Mouse (Mus musculus) inflammation-experienced regulatory T-cells, adult 6 months (primary cell): Measurements from ENCODE around the gene Adgrl3. TPM values are rescaled to one million over a fixed set of nuclear protein-coding genes. Genes with fewer than 3 reads are reported as not detected.

ENCODE experiments used
- ATAC-seq: one replicate; pipeline ENCODE4 v1.8.0; 2017
- polyA plus RNA-seq, 3 experiments: library from polyadenylated mRNA; unstranded; fragments of 100-300 nt; shearing (Covaris generic); gene quantifications; one replicate each; pipeline ENCODE4 v1.2.1; 2017

Adgrl3 gene
- under 1 TPM in 1 of 3 experiments, not detected in 2; 0.96 TPM for polyA plus RNA-seq

- ATAC-seq: no peak
Measured at GRCm38 (mm10) chr5:81019590-81020254, at the start of gene Adgrl3. TSS of gene Adgrl3 (plus strand) at chr5:81020138.

DNA sequence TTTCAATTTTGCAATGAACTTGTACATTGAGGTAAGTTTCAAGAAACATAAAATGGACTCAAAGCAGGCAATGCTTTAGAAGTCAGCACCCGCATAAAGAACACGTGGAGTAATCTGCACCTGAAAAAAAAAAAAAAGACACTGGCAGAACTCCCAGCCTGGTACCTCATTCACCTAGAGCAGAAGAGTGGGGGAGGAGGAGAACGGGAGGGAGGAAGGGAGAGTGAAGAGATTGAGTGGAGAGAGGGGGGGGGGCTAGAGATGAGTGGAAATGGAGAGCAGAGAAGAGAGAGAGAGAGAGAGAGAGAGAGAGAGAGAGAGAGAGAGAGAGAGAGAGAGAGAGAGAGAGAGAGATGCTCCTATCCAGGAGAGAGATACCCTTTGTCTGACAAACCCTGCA lies 772 bp upstream of the Adgrl3 start:
- ATAC-seq: no peak

DNA sequence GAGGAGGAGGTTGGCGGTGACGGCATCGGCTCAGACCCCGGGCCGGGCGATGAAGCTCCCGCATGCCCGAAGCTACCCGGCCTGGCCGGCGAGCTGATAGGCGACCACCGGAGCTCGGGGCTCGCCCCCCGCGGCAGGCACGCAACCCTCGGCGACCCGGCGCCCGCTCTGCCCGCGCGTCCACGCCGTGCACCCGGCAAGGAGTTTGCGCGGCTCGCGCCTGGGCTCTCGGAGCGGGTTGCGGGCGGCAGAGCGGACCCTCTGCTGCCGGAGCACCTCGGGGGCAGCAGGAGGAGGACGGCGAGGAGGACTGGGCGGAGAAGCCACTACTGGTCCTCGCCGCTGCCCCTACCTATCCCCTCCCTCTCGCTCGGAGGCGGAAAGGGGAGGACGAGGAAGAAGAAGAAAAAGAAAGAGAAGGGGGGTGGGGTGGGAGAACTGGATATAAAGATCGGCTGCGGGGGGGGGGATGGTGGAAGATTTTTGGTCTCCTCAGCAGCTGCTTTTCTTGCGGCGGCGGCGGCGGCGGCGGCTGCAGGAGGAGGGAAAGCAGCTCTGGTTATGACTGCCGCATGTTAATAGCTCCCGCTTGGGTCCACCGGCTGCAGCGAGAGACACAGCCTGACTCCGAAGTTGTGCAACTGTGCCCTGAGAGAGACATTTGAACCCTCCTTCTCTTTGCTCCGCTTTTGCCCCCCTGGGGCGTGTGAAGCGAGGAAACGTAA lies 505 bp downstream of the Adgrl3 start:
- no peak for ATAC-seq

DNA sequence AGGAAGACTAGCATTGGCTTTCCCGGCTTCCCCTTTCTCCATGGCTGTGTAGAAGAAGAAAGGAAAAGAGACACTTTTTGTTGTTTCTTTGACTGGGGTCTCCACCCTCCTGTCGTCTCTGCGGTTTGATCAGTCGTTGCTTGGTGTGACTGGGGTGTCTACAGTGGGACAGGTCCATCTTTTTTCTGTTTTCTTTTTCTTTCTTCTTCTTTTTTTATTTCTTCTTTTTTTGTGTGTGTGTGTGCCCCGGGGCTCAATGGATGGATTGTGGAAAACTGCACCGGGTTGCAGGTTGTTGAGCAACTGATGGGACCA lies 1.0 kb downstream of the Adgrl3 start:
- no peak for ATAC-seq

DNA sequence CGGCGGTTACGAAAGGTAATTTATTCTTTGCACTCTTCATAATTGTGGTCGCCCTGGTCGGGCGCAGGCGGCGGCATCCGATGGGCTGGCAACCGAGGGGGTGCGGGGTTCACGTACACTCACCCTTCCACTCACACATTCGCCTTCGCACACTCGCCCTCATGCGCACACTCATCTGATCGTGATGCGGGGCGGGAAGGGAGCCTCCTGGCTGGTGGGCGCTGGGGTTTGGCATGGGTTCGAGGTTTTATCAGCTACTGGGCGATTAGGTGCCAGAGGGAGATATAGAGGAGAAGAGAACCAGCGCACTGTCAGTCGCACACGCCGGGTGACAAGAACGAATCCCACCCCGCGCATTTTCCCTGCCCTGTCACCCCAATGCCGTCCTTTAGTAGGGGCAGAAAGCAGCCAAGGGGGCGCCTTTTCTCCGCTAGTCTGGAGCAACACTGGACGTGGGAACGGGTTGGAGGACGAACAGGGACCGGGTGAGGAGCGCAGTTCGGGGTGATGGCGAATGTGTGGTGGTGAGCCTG lies 1.5 kb downstream of the Adgrl3 start:
- no peak for ATAC-seq

- ATAC-seq: no peak
Measured at GRCm38 (mm10) chr5:81021864-81022305, 1.9 kb downstream of the Adgrl3 start.

DNA sequence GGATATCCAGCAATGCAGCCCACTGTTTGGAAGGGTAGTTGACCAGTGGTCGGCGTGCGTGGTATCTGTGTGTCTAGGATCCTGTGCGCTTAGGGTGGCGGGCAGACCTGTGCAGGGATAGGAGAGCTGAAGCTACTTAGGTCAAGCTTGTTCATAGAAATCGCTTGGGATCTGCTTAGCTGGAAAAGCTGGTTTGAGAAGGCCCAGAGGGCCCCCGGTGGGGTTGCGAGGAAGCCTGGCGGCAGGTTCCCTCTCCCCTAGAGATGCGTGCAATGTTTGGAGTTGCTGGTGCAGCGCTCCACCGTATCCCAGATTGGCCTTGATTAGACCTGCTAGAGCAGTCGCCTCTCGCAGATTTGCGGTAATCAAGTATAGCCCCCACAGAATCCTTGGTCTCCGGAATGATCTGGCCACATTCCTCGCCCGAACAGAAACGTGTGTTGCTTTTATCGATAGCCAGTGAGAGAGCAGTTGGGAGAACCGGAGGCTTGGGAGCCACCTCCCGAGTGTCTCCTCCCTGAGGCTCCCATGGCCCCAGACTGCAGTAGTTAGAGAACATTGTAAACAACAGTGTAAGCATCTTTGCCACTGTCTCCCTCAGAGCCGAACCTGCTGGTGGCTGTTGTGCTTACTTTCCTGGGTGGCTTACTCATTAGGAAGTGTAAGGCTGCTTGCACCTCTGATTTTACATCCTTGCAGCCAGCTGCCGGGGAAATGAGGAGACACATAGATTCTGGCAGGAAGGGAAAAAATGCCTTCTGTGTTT lies 2.6 kb downstream of the Adgrl3 start:
- no peak for ATAC-seq

DNA sequence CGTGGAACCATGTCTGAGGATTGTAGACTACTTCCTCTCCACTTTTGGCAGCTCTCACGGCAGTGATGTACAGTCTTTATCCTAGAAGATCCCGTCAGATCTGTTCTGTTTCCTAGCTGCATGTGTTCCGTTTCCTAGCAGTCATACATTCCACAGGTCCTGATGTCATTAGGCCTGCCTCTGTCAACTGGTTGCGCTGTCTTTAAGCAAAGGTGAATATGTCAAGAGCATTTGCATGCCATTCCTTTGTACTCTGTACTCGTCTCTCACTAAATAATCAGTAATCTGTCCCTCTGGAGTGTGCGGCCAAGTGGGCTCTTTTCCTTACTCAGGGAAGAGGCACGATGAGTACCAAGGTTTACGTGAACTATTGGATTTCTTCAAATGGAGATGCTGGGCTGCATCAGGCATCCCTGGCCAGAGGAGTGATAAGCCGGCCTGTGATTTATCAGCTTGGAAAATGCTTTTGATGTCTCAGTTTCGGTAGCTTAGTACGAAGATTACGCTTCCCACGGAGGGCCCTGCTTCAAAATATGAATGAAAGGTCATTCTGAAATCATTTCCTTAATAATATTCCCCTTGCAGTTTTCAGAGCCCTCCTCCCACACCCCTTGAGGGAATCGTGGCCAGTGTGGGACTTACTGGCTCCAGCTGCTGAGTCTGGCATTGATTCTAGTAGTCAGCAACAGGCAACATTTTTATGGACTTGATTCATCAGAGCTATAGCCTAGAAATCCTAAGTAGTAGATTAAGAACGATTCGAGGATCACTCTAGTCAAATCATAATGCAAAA lies 4.2 kb downstream of the Adgrl3 start:
- ATAC-seq: no peak

- ATAC-seq: no peak
Measured at GRCm38 (mm10) chr5:81028875-81029274, 8.9 kb downstream of the Adgrl3 start.

DNA sequence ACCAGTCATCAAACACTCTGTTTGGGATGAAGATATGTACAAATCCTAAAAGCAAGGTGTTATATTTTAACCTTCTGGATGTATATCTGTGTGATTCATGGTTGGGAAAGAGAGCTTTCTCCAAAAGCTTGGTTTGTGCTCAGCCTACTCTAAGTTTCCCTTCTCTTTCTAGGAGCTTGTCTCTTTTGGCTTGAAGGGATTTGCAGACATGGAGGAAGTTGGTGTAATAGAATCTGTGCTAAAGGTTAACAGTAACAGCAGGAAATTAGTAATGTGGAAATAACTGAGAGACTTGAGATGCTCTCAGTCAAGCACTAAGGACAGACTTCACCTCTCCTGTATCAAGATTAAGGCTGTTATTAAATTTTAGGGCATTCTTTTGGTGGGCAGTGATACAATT lies 17.2 kb downstream of the Adgrl3 start:
- no peak for ATAC-seq

DNA sequence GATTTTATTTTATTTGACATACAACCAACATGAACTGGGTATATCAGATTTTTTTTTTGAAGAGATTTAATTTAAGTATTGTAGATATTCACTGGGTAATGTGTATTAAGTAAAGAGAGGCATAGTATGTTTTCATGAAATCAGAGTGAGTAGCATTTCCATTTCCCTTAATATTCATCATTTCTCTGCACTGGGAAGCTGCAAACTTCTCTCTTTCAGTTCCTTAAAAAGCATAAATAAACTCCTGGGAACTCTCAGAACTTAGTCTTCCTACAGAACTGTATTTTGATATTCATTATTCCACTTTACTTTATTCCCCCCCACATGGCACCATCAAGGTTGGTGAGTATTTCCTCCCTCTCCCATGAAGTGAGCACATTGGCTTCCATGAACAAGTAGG lies 23.9 kb downstream of the Adgrl3 start:
- ATAC-seq: no peak

DNA sequence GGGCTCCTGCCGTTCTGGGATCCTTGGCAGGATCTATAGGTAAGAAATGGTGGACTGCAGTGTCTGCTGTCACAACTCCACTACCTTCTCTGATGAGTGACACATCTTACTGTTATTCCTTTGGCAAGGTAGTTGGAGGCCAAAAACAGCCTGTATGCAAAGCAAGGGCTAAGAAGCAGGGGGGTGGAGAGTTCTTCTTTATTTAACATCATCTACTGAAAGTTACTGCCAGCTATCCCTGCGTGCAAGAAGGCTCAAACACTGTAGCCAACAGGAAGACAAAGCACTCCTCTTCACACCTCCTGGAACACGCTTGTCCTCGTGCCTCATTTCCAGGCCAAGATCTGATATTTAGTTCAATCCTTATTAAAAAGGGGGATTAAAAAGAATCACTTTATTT lies 26.2 kb downstream of the Adgrl3 start:
- ATAC-seq: no peak

- ATAC-seq: no peak
Measured at GRCm38 (mm10) chr5:81054628-81055027, 34.7 kb downstream of the Adgrl3 start.

DNA sequence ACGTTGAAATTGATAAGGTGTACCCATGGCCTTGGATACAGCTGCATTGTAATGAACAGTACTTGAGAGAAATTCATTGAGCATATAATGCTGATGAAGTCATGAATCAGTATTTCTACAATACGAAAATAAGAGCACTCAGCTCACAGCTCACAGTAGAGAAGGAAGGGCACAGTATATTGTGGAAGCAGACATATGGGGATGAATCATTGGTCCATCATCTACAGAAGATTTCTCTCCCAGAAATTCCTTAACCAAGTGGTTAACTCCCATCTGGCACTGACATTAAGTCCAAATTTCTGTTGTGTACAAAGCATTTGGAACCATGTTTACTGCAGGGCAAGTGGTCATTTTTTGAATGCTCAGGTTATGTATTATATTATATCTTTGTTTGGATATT lies 35.3 kb downstream of the Adgrl3 start:
- ATAC-seq: no peak

DNA sequence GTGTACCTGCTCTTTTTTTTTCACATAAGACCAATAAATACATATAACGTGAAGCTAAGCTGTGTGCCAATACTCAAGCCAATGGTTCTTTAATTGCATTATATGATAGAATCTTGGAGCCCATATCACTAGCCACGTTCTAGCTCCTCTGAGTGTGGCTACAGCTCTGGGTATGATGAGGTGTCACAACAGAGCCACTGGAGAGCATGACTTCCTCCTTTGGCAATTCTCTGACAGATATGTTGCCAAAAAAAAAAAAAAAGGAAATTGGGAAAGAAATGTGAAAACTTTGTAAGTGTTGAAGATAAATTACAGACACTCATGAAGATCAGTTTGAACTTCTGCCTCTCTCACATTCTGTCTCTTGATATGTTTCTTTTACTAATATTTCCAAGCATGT lies 38.2 kb downstream of the Adgrl3 start:
- ATAC-seq: no peak

DNA sequence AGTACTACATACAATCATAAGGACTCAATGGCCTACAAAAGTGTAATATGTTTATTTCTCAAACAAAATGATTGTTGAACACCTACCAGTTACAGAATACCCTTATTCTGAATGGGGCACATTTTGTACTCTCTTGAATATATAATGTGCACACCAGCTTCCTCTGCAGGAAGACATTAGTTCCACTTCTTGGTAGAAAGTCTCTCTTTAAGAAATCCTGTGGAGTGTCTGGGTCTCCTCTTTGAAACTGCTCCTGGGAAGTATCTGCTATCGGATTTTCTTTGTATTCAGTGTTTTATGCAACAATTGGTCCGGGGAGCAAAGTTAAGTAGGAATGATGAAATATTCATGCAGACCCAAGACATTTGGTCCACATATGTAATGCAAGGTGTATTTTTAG lies 41.0 kb downstream of the Adgrl3 start:
- no peak for ATAC-seq

DNA sequence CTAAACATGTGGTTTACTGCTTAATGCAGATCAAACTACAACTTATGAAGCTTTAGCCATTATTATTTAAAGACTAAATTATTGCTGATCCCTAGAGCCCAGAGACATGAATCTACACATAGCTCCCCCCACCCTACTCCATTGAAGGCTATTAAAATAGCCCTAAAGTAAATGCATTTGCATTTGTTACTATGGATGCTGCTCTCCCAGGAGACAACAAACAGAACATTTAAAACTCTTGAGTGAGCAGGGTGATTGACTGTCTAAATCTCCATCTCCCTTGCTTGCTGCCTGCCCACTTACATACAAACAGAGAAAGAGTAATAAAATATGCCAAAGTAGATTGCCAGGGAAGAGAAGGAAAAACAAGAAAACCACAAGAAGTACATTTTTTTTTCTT lies 41.4 kb downstream of the Adgrl3 start:
- no peak for ATAC-seq

DNA sequence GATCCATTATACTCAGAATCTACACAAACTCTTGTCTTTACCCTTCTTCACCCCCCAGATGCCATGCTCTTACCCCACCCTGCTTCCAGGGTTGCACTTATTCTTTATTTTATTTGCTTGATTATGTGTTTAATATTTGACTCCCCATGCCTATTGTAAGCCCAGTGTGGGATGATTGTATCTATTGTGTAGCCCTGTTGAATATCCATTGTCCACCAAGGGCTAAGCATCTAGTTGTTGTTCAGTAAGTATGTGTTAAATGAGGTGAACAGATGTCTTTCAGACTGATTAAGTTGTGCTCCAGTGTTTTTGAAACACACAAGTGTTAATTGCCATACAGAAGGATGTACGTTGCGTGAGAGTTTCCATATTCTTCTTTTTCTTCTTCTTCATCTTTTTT lies 44.1 kb downstream of the Adgrl3 start:
- no peak for ATAC-seq

DNA sequence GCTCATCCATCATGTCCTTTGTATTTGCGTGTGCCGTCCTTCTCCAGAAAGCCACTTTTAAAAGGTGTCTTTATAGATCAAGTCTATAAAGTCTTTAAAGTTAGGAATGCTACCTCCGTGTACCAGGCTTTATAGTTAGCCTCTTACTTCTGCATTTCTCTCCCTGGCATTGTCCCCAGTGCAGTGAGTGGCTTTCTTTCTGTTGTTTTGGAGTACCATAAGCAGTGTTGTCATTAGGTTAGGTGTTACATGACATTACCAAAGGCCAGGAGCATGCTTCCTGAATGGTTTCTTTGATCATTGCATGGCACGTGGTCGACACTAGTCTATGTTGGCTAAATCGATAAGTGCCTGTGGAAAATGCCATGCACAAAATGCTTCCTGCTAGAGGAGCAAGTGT lies 48.2 kb downstream of the Adgrl3 start:
- ATAC-seq: no peak

- no peak for ATAC-seq
Measured at GRCm38 (mm10) chr5:81068839-81069238, 48.9 kb downstream of the Adgrl3 start.

DNA sequence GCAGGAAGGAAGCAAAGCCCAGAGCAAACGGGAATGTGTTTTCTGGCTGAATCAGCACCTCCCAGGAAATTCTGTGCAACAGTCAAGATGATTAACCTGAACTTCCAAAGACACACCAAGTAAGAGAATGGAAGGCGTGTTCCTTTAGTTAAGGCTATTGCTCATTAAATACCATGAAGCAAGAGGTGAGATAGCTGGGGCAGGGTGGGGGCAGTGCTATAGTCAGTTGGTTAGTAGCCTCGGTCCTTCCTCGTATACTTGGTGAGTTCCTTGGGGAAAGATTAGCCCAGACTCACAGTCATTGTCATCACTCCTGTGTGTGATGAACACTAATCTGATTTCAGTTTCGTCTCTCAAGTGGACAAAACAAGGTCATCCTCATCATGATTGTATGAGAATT lies 53.0 kb downstream of the Adgrl3 start:
- ATAC-seq: no peak

- ATAC-seq: no peak
Measured at GRCm38 (mm10) chr5:81073875-81074274, 53.9 kb downstream of the Adgrl3 start.

GRCm38 (mm10) chr5:81076377-81076776 lies 56.4 kb downstream of the Adgrl3 start:
- no peak for ATAC-seq
